Mouse (Mus musculus): ENCODE data around the gene Lias. TPM values are rescaled to one million over a fixed set of nuclear protein-coding genes. Genes with fewer than 3 reads are reported as not detected.
A peak's percentile ranks its signal among the peaks of the same experiment; 100 is the strongest.

Lias gene
- polyA plus RNA-seq, 1 experiment from 2014 or later: 60.3 TPM

- WGBS: 23% methylated on average over 4 of the region's 6 CpGs
- Histone ChIP-seq H3K4me1 (ENCODE audit: control insufficient read depth in 2 of 2, insufficient read depth in 2 of 2, low read length in 2 of 2) (peaks cover 5 to 12% of the 10 kb centered on the region in 2 experiments; a peak in 3 of 4 replicates), H3K9me3 (ENCODE audit: control insufficient read depth, low read length) (no peaks in the 10 kb centered on the region), H3K9ac (ENCODE audit: low read length) (no peak overlapping the region), H3K27me3 (ENCODE audit: control insufficient read depth, insufficient read depth, low read length) (no peaks in the 10 kb centered on the region), H3K27ac (replicated peaks in 1 of 2; ENCODE audit: control insufficient read depth in 1 of 2, insufficient read depth in 1 of 2, low read depth in 2 of 2, low read length in 2 of 2) (peak overlapping the region in 1 of 2 experiments; percentile 41; a peak in 2 of 4 replicates), H3K36me3 (ENCODE audit: control insufficient read depth, insufficient read depth, low read length) (peaks cover 24% of the 10 kb centered on the region), H3K4me3 (ENCODE audit: control insufficient read depth in 1 of 2, insufficient read depth in 1 of 2, low read depth in 1 of 2, low read length in 2 of 2) (no peak overlapping the region), H3K4me2 (ENCODE audit: low read length) (no peak overlapping the region)
- no peak; the same call in 1 of the 2 replicates for ATAC-seq (ENCODE audit: insufficient number of reproducible peaks, insufficient read depth, low FRiP score, low read depth)
Measured at GRCm38 (mm10) chr5:65444981-65445380, 53.7 kb downstream of the Lias start.

- no peaks in the 10 kb centered on the region for H3K9me3 ChIP-seq (ENCODE audit: control insufficient read depth, low read length)
- WGBS: 87% methylated on average over 2 of the region's 2 CpGs
- no peak overlapping the region for H3K27ac ChIP-seq (replicated peaks in 1 of 2; ENCODE audit: control insufficient read depth in 1 of 2, insufficient read depth in 1 of 2, low read depth in 2 of 2, low read length in 2 of 2)
- no peak overlapping the region for H3K4me2 ChIP-seq (ENCODE audit: low read length)
- H3K4me3 ChIP-seq (ENCODE audit: control insufficient read depth in 1 of 2, insufficient read depth in 1 of 2, low read depth in 1 of 2, low read length in 2 of 2): no peak overlapping the region
- H3K27me3 ChIP-seq (ENCODE audit: control insufficient read depth, insufficient read depth, low read length): no peaks in the 10 kb centered on the region
- H3K4me1 ChIP-seq (ENCODE audit: control insufficient read depth in 2 of 2, insufficient read depth in 2 of 2, low read length in 2 of 2): peaks cover 5 to 12% of the 10 kb centered on the region in 2 experiments; a peak in 3 of 4 replicates
- no peak overlapping the region for H3K9ac ChIP-seq (ENCODE audit: low read length)
- peaks cover 40% of the 10 kb centered on the region for H3K36me3 ChIP-seq (ENCODE audit: control insufficient read depth, insufficient read depth, low read length)
- ATAC-seq (ENCODE audit: insufficient number of reproducible peaks, insufficient read depth, low FRiP score, low read depth): no peak
Measured at GRCm38 (mm10) chr5:65446756-65447155, 55.5 kb downstream of the Lias start.

GRCm38 (mm10) chr5:65447826-65448225 is 56.5 kb downstream of the Lias start:
- Histone ChIP-seq H3K4me1 (ENCODE audit: control insufficient read depth in 2 of 2, insufficient read depth in 2 of 2, low read length in 2 of 2) (peaks cover 5 to 12% of the 10 kb centered on the region in 2 experiments; a peak in 3 of 4 replicates), H3K9ac (ENCODE audit: low read length) (no peak overlapping the region), H3K4me3 (ENCODE audit: control insufficient read depth in 1 of 2, insufficient read depth in 1 of 2, low read depth in 1 of 2, low read length in 2 of 2) (no peak overlapping the region), H3K9me3 (ENCODE audit: control insufficient read depth, low read length) (no peaks in the 10 kb centered on the region), H3K27ac (replicated peaks in 1 of 2; ENCODE audit: control insufficient read depth in 1 of 2, insufficient read depth in 1 of 2, low read depth in 2 of 2, low read length in 2 of 2) (no peak overlapping the region), H3K36me3 (ENCODE audit: control insufficient read depth, insufficient read depth, low read length) (peaks cover 51% of the 10 kb centered on the region), H3K4me2 (ENCODE audit: low read length) (no peak overlapping the region), H3K27me3 (ENCODE audit: control insufficient read depth, insufficient read depth, low read length) (no peaks in the 10 kb centered on the region)
- WGBS: 78% methylated on average over 2 of the region's 2 CpGs
- ATAC-seq (ENCODE audit: insufficient number of reproducible peaks, insufficient read depth, low FRiP score, low read depth): no peak

GRCm38 (mm10) chr5:65448941-65449340 is 57.6 kb downstream of the Lias start:
- H3K27me3 ChIP-seq (ENCODE audit: control insufficient read depth, insufficient read depth, low read length): no peaks in the 10 kb centered on the region
- H3K36me3 ChIP-seq (ENCODE audit: control insufficient read depth, insufficient read depth, low read length): peaks cover 57% of the 10 kb centered on the region
- peaks cover 3 to 8% of the 10 kb centered on the region in 2 experiments; a peak in 1 of 4 replicates for H3K4me1 ChIP-seq (ENCODE audit: control insufficient read depth in 2 of 2, insufficient read depth in 2 of 2, low read length in 2 of 2)
- H3K27ac ChIP-seq (replicated peaks in 1 of 2; ENCODE audit: control insufficient read depth in 1 of 2, insufficient read depth in 1 of 2, low read depth in 2 of 2, low read length in 2 of 2): no peak overlapping the region
- 75% methylated on average over 4 of the region's 4 CpGs for WGBS
- no peak for ATAC-seq (ENCODE audit: insufficient number of reproducible peaks, insufficient read depth, low FRiP score, low read depth)
- no peak overlapping the region for H3K4me2 ChIP-seq (ENCODE audit: low read length)
- no peak overlapping the region for H3K9ac ChIP-seq (ENCODE audit: low read length)
- no peak overlapping the region for H3K4me3 ChIP-seq (ENCODE audit: control insufficient read depth in 1 of 2, insufficient read depth in 1 of 2, low read depth in 1 of 2, low read length in 2 of 2)
- no peaks in the 10 kb centered on the region for H3K9me3 ChIP-seq (ENCODE audit: control insufficient read depth, low read length)

GRCm38 (mm10) chr5:65454771-65455170 is 63.5 kb downstream of the Lias start:
- Histone ChIP-seq H3K36me3 (ENCODE audit: control insufficient read depth, insufficient read depth, low read length) (peaks cover 44% of the 10 kb centered on the region), H3K9me3 (ENCODE audit: control insufficient read depth, low read length) (no peaks in the 10 kb centered on the region), H3K4me1 (ENCODE audit: control insufficient read depth in 2 of 2, insufficient read depth in 2 of 2, low read length in 2 of 2) (peaks cover 27 to 51% of the 10 kb centered on the region in 2 experiments), H3K27me3 (ENCODE audit: control insufficient read depth, insufficient read depth, low read length) (no peaks in the 10 kb centered on the region), H3K4me2 (ENCODE audit: low read length) (no peak overlapping the region), H3K9ac (ENCODE audit: low read length) (0 out of 2 replicates have a peak overlapping the region, but pooled peaks have one; percentile 6), H3K27ac (replicated peaks in 1 of 2; ENCODE audit: control insufficient read depth in 1 of 2, insufficient read depth in 1 of 2, low read depth in 2 of 2, low read length in 2 of 2) (peak overlapping the region; percentile 43 to 64), H3K4me3 (ENCODE audit: control insufficient read depth in 1 of 2, insufficient read depth in 1 of 2, low read depth in 1 of 2, low read length in 2 of 2) (no peak overlapping the region)
- no peak for ATAC-seq (ENCODE audit: insufficient number of reproducible peaks, insufficient read depth, low FRiP score, low read depth)
- WGBS: 18% methylated on average over 5 of the region's 5 CpGs

GRCm38 (mm10) chr5:65457086-65457827 is 66.0 kb downstream of the Lias start:
- 57% methylated on average over 7 of the region's 7 CpGs for WGBS
- H3K4me1 ChIP-seq (ENCODE audit: control insufficient read depth in 2 of 2, insufficient read depth in 2 of 2, low read length in 2 of 2): peaks cover 27 to 61% of the 10 kb centered on the region in 2 experiments

GRCm38 (mm10) chr5:65457846-65458245 is 66.5 kb downstream of the Lias start:
- peak; percentile 47; the same call in 1 of the 2 replicates for ATAC-seq (ENCODE audit: insufficient number of reproducible peaks, insufficient read depth, low FRiP score, low read depth)
- no peaks in the 10 kb centered on the region for H3K9me3 ChIP-seq (ENCODE audit: control insufficient read depth, low read length)
- H3K9ac ChIP-seq (ENCODE audit: low read length): no peak overlapping the region; the same call in 1 of the 2 replicates
- H3K4me3 ChIP-seq (ENCODE audit: control insufficient read depth in 1 of 2, insufficient read depth in 1 of 2, low read depth in 1 of 2, low read length in 2 of 2): no peak overlapping the region
- peak overlapping the region; percentile 68 to 71 for H3K27ac ChIP-seq (replicated peaks in 1 of 2; ENCODE audit: control insufficient read depth in 1 of 2, insufficient read depth in 1 of 2, low read depth in 2 of 2, low read length in 2 of 2)
- peaks cover 18% of the 10 kb centered on the region; the same call in 1 of the 2 replicates for H3K36me3 ChIP-seq (ENCODE audit: control insufficient read depth, insufficient read depth, low read length)
- H3K4me2 ChIP-seq (ENCODE audit: low read length): no peak overlapping the region
- H3K27me3 ChIP-seq (ENCODE audit: control insufficient read depth, insufficient read depth, low read length): no peaks in the 10 kb centered on the region
- 23% methylated on average over 5 of the region's 5 CpGs for WGBS
- peaks cover 27 to 61% of the 10 kb centered on the region in 2 experiments for H3K4me1 ChIP-seq (ENCODE audit: control insufficient read depth in 2 of 2, insufficient read depth in 2 of 2, low read length in 2 of 2)

More at GRCm38 (mm10) chr5:65457086-65457827, 66.0 kb downstream of the Lias start:
- Histone ChIP-seq H3K27ac (replicated peaks in 1 of 2; ENCODE audit: control insufficient read depth in 1 of 2, insufficient read depth in 1 of 2, low read depth in 2 of 2, low read length in 2 of 2) (peak overlapping the region; percentile 68 to 71), H3K27me3 (ENCODE audit: control insufficient read depth, insufficient read depth, low read length) (no peaks in the 10 kb centered on the region), H3K9me3 (ENCODE audit: control insufficient read depth, low read length) (no peaks in the 10 kb centered on the region), H3K9ac (ENCODE audit: low read length) (no peak overlapping the region; the same call in 1 of the 2 replicates), H3K36me3 (ENCODE audit: control insufficient read depth, insufficient read depth, low read length) (peaks cover 24% of the 10 kb centered on the region), H3K4me2 (ENCODE audit: low read length) (no peak overlapping the region), H3K4me3 (ENCODE audit: control insufficient read depth in 1 of 2, insufficient read depth in 1 of 2, low read depth in 1 of 2, low read length in 2 of 2) (no peak overlapping the region)
- no peak for ATAC-seq (ENCODE audit: insufficient number of reproducible peaks, insufficient read depth, low FRiP score, low read depth)
